Mouse (Mus musculus): ENCODE results near the gene Nphs1.

- no peak for TF ChIP-seq GATA1 (IDR thresholded peaks at IDR 0.05; ENCODE audit: borderline replicate concordance, low read length)
- no peak for TF ChIP-seq FLI1 (IDR thresholded peaks at IDR 0.05; ENCODE audit: low read length)
These were observed 13.8 kb upstream of the Nphs1 start for GRCm38 (mm10) chr7:30444154-30444970.

Measured in megakaryocyte, embryonic 14.5 days (primary cell).